Mouse (Mus musculus) lung, embryonic 16.5 days (tissue): ENCODE data around the gene Ypel4. TPM values are rescaled to one million over a fixed set of nuclear protein-coding genes. Genes with fewer than 3 reads are reported as not detected.
A peak's percentile ranks its signal among the peaks of the same experiment; 100 is the strongest.

Experiments
- ATAC-seq: fragments of 200-750 bp; cut with Nextera tagmentation; 2 replicates; pipeline ENCODE4 v1.8.0; 2017; ENCODE audit warnings: low read depth, mild to moderate bottlenecking, moderate library complexity
- H3K27ac ChIP-seq: fragments of 300-500 bp; sonication (generic); 2 replicates; pipeline ENCODE4 v1.5.1; 2014; ENCODE audit warnings: mild to moderate bottlenecking, control low read depth, low read length
- H3K27me3 ChIP-seq: fragments of 300-500 bp; sonication (generic); 2 replicates; pipeline ENCODE4 v1.6.1; 2014; ENCODE audit warnings: low read depth, low read length, mixed read lengths; ENCODE audit not compliant: control insufficient read depth, insufficient read depth
- H3K36me3 ChIP-seq: fragments of 300-500 bp; sonication (generic); 2 replicates; pipeline ENCODE4 v1.6.1; 2014; ENCODE audit warnings: low read length; ENCODE audit not compliant: control insufficient read depth, insufficient read depth
- H3K4me1 ChIP-seq: fragments of 300-500 bp; sonication (generic); replicated peaks from 2 replicates; pipeline ENCODE4 v1.6.1; 2014; ENCODE audit warnings: low read length, mixed read lengths; ENCODE audit not compliant: control insufficient read depth, insufficient read depth
- H3K4me2 ChIP-seq: fragments of 300-500 bp; sonication (generic); 2 replicates; pipeline ENCODE4 v1.6.1; 2014; ENCODE audit warnings: low read depth, low read length, control low read depth
- H3K4me3 ChIP-seq: fragments of 300-500 bp; sonication (generic); 2 replicates; pipeline ENCODE4 v1.5.1; 2014; ENCODE audit warnings: mild to moderate bottlenecking, low read length, control low read depth
- H3K9ac ChIP-seq: fragments of 300-500 bp; sonication (generic); 2 replicates; pipeline ENCODE4 v1.6.1; 2014; ENCODE audit warnings: low read length, control low read depth
- H3K9me3 ChIP-seq: fragments of 300-500 bp; sonication (generic); 2 replicates; pipeline ENCODE4 v1.6.1; 2016; ENCODE audit warnings: low read length; ENCODE audit not compliant: control insufficient read depth
- WGBS: fragments of 180-500 bp; shearing (Covaris S2); extraction: QIAGEN DNeasy Blood & Tissue Kit; methylation state at CpG from one replicate; pipeline ENCODE4 v1.1.7; 2014; 5-methylcytosine and 5-hydroxymethylcytosine counted together
- polyA plus RNA-seq: library from polyadenylated mRNA; unstranded; fragments of >200 nt; fragmentation: Nextera tagmentation; extraction: Ambion mirVana; gene quantifications from 2 replicates; pipeline ENCODE4 v1.2.1, GENCODE M21; 2015

The Ypel4 gene
- polyA plus RNA-seq, 1 experiment from 2014 or later = 5.2 TPM

GRCm38 (mm10) chr2:84736312-84737161, 2.7 kb downstream of the Ypel4 start:
- H3K4me3 ChIP-seq = no peak overlapping the region
- ATAC-seq = peak; percentile 4; the same call in 1 of the 2 replicates
- H3K27me3 ChIP-seq = peaks cover 3% of the 10 kb centered on the region
- H3K4me2 ChIP-seq = peak overlapping the region; percentile 33
- 4% methylated on average over 27 of the region's 27 CpGs for WGBS
- H3K9me3 ChIP-seq = no peaks in the 10 kb centered on the region
- no peaks in the 10 kb centered on the region for H3K36me3 ChIP-seq
- peaks cover 57% of the 10 kb centered on the region for H3K4me1 ChIP-seq
- H3K9ac ChIP-seq = no peak overlapping the region
- H3K27ac ChIP-seq = no peak overlapping the region

GRCm38 (mm10) chr2:84737451-84737925, 3.6 kb downstream of the Ypel4 start:
- peaks cover 63% of the 10 kb centered on the region for H3K4me1 ChIP-seq
- H3K27ac ChIP-seq = peak overlapping the region; percentile 31
- H3K9me3 ChIP-seq = no peaks in the 10 kb centered on the region
- H3K4me2 ChIP-seq = peak overlapping the region; percentile 35
- no peak overlapping the region for H3K4me3 ChIP-seq
- ATAC-seq = peak; percentile 39
- 1% methylated on average over 8 of the region's 8 CpGs for WGBS
- H3K36me3 ChIP-seq = no peaks in the 10 kb centered on the region
- H3K27me3 ChIP-seq = peaks cover 3% of the 10 kb centered on the region
- peak overlapping the region; percentile 34 for H3K9ac ChIP-seq

- peaks cover 63% of the 10 kb centered on the region for H3K4me1 ChIP-seq
- peak overlapping the region; percentile 37; the same call in 1 of the 2 replicates for H3K27ac ChIP-seq
- under 1% methylated on average over 12 of the region's 12 CpGs for WGBS
- H3K9ac ChIP-seq = peak overlapping the region; percentile 36
- peak overlapping the region; percentile 35 for H3K4me2 ChIP-seq
- peak overlapping the region; percentile 9; the same call in 1 of the 2 replicates for H3K4me3 ChIP-seq
- H3K9me3 ChIP-seq = no peaks in the 10 kb centered on the region
- no peaks in the 10 kb centered on the region for H3K36me3 ChIP-seq
- peak; percentile 37 for ATAC-seq
- peaks cover 3% of the 10 kb centered on the region for H3K27me3 ChIP-seq
Observed at GRCm38 (mm10) chr2:84738271-84738911, 4.5 kb downstream of the Ypel4 start.

- WGBS = 55% methylated on average over 15 of the region's 15 CpGs
Observed at GRCm38 (mm10) chr2:84740608-84741333, 6.9 kb downstream of the Ypel4 start.

DNA sequence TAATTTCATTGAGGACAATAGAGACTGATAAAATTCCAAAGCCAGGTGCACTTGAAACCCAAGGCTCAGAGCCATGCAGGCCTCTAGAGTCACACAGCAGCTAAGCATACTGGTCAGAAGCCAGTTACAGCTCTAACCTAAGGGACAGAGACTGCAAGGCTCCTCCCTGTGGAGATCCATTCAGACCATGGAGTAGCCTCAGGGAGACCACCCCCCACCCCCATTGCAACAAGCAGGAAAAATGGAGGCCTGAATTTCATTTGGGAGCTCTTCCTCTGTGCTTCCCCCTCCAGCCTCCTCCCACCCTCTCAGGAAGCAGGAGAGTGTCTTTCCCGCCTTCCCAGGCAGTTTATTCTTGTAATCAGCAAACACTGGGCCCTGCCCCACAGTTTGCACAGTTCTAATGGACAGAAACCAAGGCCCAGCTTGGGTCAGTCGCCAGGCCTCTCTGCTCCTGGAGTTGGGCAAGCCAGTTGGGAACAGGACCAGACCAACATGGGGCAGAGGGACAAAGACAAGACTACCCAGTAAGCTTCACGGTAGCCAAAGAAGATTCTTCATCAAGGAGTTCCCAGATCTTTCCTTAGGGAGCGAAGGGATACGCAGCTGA, 8.1 kb downstream of the Ypel4 start:
- WGBS = 2% methylated on average over 5 of the region's 5 CpGs
- peaks cover 51% of the 10 kb centered on the region for H3K4me1 ChIP-seq

More at GRCm38 (mm10) chr2:84740608-84741333, 6.9 kb downstream of the Ypel4 start:
- ATAC-seq = no peak
- H3K36me3 ChIP-seq = no peaks in the 10 kb centered on the region
- H3K4me1 ChIP-seq = peaks cover 60% of the 10 kb centered on the region
- H3K4me3 ChIP-seq = peak overlapping the region; percentile 78
- no peaks in the 10 kb centered on the region; the same call in 1 of the 2 replicates for H3K27me3 ChIP-seq
- H3K27ac ChIP-seq = 0 out of 2 replicates have a peak overlapping the region, but pooled peaks have one; percentile 15
- peak overlapping the region; percentile 85 for H3K4me2 ChIP-seq
- H3K9me3 ChIP-seq = no peaks in the 10 kb centered on the region
- H3K9ac ChIP-seq = peak overlapping the region; percentile 40; the same call in 1 of the 2 replicates

DNA sequence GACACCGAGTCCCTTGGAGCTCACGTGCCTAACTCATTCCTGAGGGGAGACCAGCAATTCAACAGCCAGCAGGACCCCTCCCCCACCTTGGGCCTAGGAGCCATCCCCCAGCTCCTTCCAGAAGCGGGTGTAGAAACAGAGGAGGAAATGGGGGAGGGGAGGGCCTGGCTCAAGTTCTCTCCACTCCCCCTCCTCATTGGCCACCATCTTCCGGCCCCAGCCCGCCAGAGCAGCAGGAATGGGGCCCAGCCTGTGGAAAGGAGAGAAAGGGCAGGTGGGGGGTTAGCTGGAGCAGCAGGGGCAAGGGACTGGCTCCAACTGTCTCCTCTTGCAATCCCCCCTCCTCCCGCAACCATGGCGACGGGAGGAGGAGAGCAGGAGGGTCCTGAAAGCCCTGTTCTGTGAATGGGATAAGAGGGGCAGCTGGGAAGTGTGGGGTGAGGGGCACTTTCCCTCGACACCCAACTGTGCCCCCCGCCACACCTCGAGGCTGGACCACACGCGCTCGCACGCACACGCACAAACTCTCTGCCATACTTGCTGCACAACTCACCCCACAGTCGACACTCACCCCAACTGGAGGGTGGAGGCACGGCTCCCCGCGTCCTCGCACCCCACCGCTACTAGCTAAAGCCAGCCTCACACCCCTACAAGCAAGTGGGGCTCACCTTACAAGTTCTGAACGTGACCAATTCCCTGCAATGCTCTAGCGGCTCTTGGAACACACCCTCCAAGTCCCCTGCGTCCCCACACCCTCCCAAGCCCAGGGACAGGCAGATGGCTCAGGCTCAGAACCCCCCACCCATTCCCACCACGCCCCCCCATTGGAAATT, 8.8 kb downstream of the Ypel4 start:
- H3K27ac ChIP-seq = peak overlapping the region; percentile 99
- WGBS = under 1% methylated on average over 26 of the region's 26 CpGs
- peak overlapping the region; percentile 85 for H3K4me2 ChIP-seq
- no peaks in the 10 kb centered on the region for H3K27me3 ChIP-seq
- H3K4me1 ChIP-seq = peaks cover 44% of the 10 kb centered on the region
- H3K4me3 ChIP-seq = peak overlapping the region; percentile 78
- H3K9me3 ChIP-seq = no peaks in the 10 kb centered on the region
- peak; percentile 51 for ATAC-seq
- H3K36me3 ChIP-seq = no peaks in the 10 kb centered on the region
- peak overlapping the region; percentile 98 for H3K9ac ChIP-seq

More for the DNA sequence above, 8.1 kb downstream of the Ypel4 start:
- Histone ChIP-seq H3K4me2 (peak overlapping the region; percentile 85), H3K9ac (peak overlapping the region; percentile 98), H3K27ac (peak overlapping the region; percentile 99), H3K9me3 (no peaks in the 10 kb centered on the region), H3K27me3 (no peaks in the 10 kb centered on the region), H3K36me3 (no peaks in the 10 kb centered on the region), H3K4me3 (peak overlapping the region; percentile 78)
- peak; percentile 2; the same call in 1 of the 2 replicates for ATAC-seq

DNA sequence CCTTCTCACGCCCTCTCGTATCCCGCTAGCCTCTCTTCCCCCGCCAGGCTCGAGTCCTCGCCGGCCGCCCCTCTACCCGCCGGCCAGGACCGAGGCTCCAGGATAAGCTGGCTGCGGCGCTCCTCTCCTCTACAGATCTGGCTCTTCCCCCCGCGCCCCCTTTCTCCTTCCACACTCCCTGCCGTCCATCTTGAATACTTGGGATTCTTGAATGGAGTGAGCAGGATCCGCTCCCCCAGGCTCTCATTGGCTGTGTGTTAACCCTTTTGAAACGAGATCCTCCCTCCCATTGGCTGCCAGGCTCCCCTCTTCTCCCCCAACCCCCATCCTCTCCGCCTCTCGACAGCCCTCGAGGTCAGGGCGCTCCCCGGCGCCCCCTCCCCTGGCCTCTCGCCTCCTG, 9.7 kb downstream of the Ypel4 start, which contains the start of gene Gm19426:
Gm19426 (minus strand) TSS at position 95 of the 400 bp plus-strand sequence.
- no peaks in the 10 kb centered on the region for H3K36me3 ChIP-seq
- H3K27ac ChIP-seq = peak within 1 kb of the TSS; percentile 99
- H3K4me3 ChIP-seq = peak within 1 kb of the TSS; percentile 78
- 1% methylated on average over 25 of the region's 25 CpGs for WGBS
- peak within 1 kb of the TSS; percentile 85 for H3K4me2 ChIP-seq
- no peaks in the 10 kb centered on the region for H3K9me3 ChIP-seq
- ATAC-seq = peak; percentile 94
- peak within 1 kb of the TSS; percentile 98 for H3K9ac ChIP-seq
- H3K4me1 ChIP-seq = peaks cover 35% of the 10 kb centered on the region
- no peaks in the 10 kb centered on the region for H3K27me3 ChIP-seq

- 1% methylated on average over 10 of the region's 10 CpGs for WGBS
- Histone ChIP-seq H3K4me3 (peak overlapping the region; percentile 78), H3K27ac (peak overlapping the region; percentile 99), H3K36me3 (no peaks in the 10 kb centered on the region), H3K4me2 (peak overlapping the region; percentile 85), H3K9me3 (no peaks in the 10 kb centered on the region), H3K9ac (peak overlapping the region; percentile 70), H3K4me1 (peaks cover 30% of the 10 kb centered on the region), H3K27me3 (no peaks in the 10 kb centered on the region)
- ATAC-seq = peak; percentile 51
Observed at GRCm38 (mm10) chr2:84744126-84744525, 10.3 kb downstream of the Ypel4 start.
